Mouse (Mus musculus): ENCODE results near the gene Hist1h3d. TPM values are rescaled to one million over a fixed set of nuclear protein-coding genes. Genes with fewer than 3 reads are reported as not detected.
A peak's percentile ranks its signal among the peaks of the same experiment; 100 is the strongest.
"Not testable (repeated sequence)": the region's sequence is repeated elsewhere in the genome, so short reads cannot be mapped to it uniquely, and the experiment has no call there.

The Hist1h3d gene
- polyA plus RNA-seq, 1 experiment: 2.8 TPM

DNA sequence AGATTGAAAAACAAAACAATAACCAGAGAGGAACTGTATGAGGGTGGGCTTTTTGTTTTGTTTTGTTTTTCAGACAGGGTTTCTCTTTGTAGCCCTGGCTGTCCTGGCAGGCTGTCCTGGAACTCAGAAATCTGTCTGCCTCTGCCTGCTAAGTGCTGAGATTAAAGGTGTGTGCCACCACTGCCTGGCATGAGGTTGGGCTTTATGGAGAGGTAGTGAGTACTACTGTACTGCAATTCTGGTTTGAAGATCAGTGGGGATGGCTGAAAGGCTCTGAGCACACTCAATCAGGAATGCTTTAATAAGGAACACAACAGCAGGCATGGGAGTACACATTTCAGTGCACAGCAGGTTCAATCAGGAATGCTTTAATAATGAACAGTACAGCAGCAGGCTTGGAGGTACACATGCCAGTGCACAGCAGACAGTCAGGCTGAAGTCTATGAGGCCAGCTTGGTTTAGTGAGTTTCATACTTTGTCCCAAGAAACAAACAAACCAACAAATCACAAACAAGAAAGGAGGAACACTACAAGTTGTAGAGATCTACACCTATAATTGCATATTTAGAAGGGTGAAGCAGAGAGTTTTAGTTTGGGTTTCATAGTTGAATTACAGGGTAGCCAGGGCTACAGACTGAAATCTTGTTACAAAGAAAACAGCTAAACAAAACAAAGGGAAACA is 8.0 kb downstream of the Hist1h3d start:
- DNase-seq (ENCODE audit: extremely low spot score in 1 of 2, low spot score in 1 of 2): no peak

DNA sequence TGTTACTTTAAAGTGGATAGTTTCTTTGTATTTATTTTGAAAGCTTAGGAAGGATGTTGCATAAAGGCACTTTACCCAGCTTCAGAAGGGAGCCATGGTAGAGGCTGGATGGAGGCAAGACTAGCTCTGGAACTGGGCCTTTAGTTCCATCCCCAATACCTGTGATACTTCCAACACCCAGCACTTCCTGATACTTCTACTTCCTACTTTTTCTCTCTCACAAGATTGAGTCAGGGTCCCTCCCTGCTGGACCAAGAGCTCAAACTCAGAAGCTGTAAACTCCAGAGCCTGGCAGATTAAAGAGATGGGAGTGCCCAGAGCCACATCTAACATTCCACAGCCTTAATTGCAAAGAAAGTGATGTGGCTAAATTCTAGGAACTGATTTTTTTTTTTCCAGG is 8.8 kb downstream of the Hist1h3d start:
- DNase-seq (ENCODE audit: extremely low spot score in 1 of 2, low spot score in 1 of 2): no peak

DNA sequence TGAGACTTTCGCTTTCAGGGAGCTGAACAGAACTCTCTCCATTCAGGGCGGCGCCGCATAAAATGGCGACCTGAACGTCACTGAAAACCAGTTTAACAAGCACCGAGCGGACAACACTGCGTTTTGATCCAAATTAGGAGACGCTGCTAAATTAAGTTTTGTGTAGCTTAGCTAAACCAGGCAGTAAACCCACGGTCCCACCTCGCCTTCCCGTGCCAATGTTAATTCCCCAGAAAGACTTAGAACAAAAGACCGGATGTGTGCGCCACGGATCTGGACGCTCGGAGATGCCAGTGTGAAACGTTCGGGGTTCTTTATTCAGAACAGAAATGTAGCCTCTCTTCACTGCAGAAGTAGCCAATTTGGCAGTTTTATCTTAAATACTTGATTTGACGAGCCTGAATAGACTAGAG is 9.5 kb downstream of the Hist1h3d start:
- peak; percentile 56 to 78 for DNase-seq (ENCODE audit: extremely low spot score in 1 of 2, low spot score in 1 of 2)

DNA sequence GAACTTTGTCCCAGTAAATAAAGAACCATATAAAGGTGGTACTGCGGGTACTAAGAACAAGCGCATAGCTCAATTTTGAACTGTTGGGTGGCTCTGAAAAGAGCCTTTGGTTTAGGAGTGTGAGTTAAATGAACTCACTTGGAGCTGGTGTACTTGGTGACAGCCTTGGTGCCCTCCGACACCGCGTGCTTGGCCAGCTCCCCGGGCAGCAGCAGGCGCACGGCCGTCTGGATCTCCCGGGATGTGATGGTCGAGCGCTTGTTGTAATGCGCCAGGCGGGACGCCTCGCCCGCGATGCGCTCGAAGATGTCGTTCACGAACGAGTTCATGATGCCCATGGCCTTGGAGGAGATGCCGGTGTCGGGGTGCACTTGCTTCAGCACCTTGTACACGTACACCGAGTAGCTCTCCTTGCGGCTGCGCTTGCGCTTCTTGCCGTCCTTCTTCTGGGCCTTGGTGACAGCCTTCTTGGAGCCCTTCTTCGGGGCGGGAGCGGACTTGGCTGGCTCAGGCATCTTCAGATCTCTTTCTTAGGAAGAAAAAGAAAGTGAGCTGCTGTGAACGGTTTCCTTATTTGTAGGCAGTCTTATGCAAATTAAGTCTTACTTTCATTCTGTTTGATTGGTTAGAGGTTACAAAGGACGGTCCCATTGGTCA is 10.0 kb downstream of the Hist1h3d start:
- DNase-seq (ENCODE audit: extremely low spot score in 1 of 2, low spot score in 1 of 2): peak; percentile 77 to 95

DNA sequence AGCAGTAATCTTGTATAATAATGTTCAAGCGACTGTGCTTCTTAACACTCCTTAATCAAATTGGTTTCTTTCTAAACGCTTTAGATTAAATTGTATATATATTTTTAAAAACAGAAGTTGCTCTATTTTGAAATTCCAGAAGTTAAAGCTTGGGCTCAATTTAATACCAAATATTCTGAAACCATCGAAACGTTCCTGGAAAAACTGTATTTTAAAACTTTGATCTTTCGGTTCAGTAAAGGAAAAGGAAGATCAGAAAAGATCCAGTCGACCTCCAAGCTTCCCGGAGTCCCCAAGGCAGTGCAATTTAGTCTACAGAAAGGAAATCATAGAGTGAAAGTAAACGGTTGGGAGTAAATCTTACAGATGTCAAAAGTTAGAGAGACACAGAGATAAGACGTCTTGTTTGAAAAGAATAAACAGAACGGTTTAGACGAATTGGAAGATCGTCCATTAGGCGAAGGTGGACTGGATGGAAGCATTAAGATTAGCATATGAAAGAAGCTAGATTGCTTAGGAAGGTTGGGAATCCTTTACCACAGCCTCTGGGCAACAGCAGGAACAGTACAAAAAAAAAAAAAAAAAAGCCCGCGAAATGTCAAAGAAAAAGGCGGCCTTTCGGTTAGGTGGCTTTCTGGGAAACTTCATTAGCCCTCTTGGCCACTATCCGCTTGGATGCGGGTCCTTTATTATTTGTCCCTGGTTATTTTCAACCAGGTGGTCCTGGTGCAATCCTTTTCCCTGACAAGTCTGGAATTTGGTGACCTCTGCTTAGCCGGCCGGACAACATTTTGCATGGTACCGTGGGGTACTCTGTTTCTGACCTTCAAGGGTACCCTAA is 10.8 kb downstream of the Hist1h3d start:
- DNase-seq (ENCODE audit: extremely low spot score in 1 of 2, low spot score in 1 of 2): no peak

DNA sequence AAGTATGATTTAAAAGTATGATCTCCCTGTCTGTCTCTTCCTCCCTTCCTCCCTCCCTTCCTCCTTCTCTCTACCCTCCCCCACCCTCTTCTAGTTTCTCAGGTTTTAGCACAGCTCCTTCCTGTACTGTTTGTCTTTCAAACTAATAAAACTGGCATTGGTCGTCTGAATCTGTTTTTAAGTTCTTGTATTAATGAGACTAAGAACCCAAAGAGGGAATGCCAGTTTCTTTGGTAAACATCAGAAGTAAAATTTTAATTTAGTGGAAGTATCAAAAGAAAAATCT is 11.3 kb downstream of the Hist1h3d start:
- no peak for DNase-seq (ENCODE audit: extremely low spot score in 1 of 2, low spot score in 1 of 2)

DNA sequence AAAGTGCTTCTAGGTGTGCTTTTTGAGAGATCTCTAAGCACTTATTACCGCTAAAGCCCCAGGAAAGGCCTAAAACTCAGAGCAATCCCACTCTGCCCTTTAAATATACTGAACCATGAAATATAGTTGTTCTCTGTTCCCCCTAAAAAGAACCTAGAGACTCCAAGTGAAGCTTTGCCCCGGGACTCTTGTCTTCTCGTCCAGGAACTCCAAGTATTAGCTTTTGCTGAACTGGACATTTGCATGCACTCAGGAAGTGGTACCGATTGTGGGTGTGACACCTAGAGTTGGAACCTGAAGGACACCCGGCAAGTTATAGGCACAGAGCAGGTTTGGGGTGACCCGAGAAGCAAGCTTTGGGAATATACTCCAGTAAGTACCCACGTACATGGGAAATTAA is 15.6 kb downstream of the Hist1h3d start:
- no peak for DNase-seq (ENCODE audit: extremely low spot score in 1 of 2, low spot score in 1 of 2)

DNA sequence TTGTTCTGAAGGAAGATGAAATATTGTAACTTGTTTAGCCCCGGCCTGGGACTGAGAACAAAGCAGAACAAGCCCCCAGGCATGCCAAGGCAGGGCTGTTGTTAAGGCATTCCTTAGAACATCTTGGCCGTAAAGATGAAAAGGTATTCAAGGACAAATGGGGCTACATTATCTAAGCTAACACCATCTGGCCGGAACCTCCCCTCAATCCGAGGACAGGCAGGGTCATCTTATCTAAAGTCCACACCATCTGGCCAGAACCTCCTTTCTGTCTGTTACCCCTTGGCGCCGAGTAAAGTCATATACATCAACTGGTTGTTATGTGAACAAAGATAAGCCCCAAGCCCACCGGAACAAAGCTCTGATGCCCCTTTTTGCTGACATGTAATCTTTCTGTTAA is 16.3 kb downstream of the Hist1h3d start:
- DNase-seq (ENCODE audit: extremely low spot score in 1 of 2, low spot score in 1 of 2): not testable (repeated sequence)

DNA sequence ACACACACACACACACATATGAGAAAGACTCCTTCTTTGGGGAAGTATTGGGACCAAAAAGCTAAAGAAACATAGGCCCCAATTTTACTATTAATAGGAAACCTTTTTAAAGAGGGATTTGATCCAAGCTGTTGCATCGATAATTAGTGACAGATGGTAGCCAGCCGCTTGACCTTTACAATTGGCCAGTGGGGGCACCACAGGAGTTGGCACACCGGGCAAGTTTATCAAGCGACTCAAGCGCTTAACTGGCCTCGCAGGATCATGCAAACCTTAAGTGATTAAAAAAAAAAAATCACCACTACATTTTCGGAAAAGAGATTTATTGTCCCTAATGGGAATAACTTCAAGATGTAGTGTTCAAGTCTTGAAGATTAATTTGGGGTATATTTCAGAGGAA is 17.1 kb downstream of the Hist1h3d start:
- no peak for DNase-seq (ENCODE audit: extremely low spot score in 1 of 2, low spot score in 1 of 2)

DNA sequence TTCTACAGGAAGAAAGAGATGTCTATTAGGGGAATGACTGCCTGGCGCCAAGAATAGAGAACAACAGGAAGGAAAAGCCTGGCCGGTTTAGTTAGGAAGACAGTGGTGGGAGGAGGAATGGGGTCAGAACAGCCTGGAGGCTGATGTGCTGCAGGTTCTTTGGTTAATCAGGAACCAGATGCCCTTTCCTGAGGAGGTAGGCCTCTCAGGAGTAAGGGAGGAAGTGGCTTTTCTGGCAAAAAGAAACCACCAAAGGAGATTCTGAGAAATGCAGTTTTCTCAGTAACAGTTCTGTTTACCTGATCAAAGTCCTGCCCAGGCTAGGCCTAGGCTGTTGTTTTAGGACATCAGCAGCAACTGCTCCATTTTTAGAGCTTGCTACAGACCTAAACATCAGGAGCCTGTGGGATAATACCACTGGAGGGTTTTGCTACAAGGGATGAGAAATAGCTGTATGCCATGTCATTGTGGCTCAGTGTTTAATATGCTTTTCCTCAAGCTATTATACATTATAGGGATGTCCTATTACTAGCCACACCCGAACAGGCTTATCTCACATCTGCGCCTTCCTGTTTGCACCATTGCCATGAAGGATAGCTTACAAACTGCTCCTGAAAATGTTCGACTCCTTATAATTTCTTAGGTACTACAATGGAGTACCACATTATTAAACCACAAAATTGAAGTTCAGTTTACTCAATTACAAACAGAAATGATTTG is 17.6 kb downstream of the Hist1h3d start:
- no peak for DNase-seq (ENCODE audit: extremely low spot score in 1 of 2, low spot score in 1 of 2)

DNA sequence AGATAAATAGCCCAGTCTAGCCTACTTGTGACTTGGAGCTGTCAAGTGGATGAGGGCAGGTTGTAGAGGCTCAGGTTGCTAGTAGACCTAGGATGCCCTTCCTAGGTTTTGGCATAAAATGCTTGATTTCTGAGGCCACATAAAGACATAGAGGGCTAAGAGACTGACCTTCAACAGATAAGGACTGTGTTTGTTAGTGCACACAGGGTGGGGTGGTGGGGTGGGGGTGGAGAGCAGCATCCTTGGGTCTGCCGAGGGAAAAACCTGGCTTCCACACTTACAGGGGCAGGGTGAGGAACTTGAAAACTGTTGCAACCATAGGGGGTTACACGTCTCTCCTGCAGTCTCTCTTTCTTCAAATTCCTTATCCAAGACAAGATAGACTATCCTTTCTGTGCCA is 19.6 kb downstream of the Hist1h3d start:
- DNase-seq (ENCODE audit: extremely low spot score in 1 of 2, low spot score in 1 of 2): no peak

DNA sequence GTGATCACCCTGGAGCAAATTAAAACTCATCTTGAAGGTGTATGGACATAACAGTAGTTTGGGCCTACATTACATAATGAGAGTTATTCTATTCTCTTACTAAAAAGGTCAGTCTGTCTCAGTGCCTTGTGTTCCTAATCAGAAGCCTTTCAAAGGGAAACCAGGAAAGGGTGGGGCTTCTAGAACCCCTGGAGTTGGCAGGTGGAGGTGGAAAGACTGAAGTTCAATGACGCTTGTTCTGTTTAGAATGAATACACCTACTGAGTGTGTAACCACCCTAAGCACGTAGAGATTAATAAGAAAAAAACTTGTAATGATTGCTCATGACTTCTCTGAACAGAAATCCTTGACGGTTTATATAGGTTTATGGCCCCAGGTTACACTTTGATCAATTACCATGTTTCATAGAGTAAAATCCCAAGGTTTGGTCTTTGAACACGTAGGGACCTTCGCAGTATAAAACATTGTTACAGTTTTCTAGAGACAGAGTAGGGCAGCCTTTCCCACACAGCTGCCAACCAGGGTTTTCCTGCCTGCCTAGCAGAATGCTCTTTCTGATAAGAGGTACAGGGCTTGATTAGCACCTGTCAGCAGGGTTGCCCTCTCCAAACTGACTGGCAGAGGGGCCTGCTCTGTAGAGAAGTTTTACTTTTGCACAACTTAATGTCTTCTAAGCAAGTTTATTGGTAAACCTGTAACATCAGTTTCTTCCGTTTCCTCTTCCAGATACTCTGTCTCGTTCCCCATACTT is 20.2 kb downstream of the Hist1h3d start:
- no peak for DNase-seq (ENCODE audit: extremely low spot score in 1 of 2, low spot score in 1 of 2)

DNA sequence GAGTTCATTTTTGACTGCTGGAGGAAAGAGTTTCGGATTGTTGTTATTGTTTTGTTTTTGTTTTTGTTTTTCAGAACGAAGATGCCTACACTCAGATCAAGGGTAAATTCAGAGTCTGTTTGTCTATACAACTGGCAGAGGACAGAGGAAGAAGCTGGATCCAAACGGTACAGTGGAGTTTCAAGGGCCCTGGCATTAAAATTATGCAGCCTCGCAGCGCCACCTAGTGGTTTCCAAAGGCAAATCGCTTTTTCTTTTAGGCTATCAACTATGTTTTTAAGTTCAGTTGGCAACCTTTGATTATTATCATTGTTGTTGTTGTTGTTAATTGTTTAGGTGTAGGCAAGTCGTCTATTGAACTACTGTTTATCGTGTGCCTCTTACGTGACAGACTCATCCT is 22.4 kb downstream of the Hist1h3d start:
- peak in 1 of 2 experiments; percentile 86 for DNase-seq (ENCODE audit: extremely low spot score in 1 of 2, low spot score in 1 of 2)

DNA sequence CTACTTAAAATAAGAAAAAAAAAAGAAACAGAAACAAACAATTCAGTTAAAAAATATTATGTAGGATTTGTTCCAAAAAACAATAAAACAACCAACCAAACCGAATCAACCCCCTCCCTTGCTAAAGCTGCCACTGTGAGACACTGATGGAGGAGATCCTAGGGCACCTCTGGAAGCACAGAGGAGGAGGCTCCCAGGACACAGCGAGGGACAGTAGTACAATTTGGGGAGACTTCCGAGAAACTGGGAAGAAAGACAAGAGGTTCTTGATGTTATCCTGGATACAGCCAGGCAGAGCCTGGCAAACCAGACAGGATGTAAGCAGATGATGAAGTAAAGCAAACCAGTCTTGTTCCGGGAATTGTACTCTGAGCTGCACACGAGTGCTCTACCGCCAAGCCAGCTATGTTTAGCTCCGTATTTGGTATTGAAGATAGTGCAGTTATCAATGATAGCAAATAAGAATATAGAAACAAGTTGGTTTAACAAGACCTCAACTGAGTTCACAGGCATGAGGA is 27.7 kb downstream of the Hist1h3d start:
- no peak for DNase-seq (ENCODE audit: extremely low spot score in 1 of 2, low spot score in 1 of 2)

DNA sequence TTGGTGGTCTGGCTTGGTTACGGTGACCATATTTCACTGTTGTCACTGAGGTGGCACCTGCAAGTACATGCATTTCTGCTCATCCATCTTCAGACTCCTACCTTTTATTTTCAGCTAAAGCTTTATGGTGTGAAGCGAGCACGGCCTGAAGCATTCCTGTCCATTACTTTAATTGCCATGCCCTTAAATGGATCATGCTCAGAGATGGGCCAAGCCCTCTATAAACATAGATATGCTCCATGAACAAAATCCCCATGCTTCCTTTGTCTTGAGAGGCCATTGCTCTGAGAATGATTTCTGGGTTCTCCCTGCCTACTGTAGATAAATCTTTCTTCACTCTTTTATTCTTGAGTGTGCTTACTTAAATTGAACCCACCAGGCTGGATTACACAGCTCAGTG is 28.9 kb downstream of the Hist1h3d start:
- DNase-seq (ENCODE audit: extremely low spot score in 1 of 2, low spot score in 1 of 2): no peak

DNA sequence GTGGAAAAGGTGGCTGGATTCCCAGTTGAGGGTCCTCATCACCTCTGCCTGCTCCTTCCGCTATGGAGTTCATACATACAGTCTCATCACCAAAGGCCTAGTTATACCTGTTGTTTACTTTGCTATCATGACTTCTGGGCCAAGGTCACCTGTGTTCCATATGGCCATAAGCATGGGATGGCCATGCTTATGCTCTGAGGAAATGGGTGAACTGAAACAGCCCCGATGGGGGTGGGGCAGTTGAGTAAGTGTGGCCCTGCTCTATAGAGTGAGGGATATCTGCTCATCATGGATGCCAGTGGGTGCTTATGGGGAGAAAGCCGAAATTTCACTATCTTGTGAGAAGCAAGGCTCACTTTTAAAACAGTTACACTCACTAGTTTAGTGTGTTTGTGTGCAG is 29.5 kb downstream of the Hist1h3d start:
- no peak for DNase-seq (ENCODE audit: extremely low spot score in 1 of 2, low spot score in 1 of 2)

DNA sequence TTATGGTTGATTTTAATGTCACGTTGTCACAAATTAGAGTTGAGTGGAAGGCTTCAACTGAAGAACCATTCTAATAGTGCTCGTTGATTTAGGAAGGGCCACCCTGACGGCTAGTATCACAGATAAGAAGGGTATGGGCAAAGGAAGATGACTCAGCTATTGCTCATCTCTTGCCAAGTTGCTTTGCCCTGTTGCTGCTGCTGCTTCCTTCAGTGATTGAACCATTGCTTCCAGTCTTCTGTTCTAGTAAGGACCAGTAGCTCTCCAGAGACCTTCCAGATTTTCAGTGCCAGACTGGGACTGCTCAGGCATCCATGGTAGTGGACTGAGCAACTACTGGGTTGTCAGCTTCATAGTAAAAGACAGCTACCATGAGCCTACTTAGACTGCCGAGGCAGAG is 33.6 kb downstream of the Hist1h3d start:
- no peak for DNase-seq (ENCODE audit: extremely low spot score in 1 of 2, low spot score in 1 of 2)

DNA sequence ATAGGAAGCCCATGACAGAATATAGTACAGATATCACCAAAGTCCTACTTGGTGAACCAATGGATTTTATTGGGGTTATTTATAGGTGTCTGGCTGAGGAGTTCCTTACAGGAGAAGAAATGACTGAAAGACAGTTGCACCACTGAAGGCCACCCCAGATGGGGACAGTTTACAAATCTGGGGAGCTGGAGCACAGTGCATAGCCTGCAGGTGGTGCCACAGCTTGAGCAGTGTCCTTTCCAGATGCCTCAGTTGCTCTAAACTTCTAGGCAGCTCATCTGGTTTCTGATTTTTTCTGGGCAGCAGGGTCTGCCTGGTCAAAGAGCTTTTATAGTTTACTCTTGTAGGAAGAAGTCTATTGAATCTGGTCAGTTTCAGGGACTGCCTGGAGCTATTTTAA is 34.3 kb downstream of the Hist1h3d start:
- no peak for DNase-seq (ENCODE audit: extremely low spot score in 1 of 2, low spot score in 1 of 2)

DNA sequence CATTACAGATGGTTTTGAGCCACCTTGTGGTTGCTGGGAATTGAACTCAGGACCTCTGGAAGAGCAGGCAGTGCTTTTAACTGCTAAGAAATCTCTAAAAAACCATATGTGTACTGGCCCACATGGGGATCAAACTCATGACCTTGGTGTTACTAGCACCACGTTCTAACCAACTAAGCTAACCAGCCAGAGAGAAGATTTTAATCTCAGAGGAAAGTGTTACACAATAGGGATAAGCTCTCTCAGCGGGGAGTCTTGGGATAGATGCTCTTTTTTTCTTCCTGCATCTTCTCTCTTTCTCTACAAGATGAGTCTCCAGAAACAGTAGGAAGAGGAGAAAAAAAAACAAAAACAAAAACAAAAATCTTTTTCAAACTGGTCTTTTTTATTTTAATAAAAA is 34.8 kb downstream of the Hist1h3d start:
- no peak for DNase-seq (ENCODE audit: extremely low spot score in 1 of 2, low spot score in 1 of 2)

DNA sequence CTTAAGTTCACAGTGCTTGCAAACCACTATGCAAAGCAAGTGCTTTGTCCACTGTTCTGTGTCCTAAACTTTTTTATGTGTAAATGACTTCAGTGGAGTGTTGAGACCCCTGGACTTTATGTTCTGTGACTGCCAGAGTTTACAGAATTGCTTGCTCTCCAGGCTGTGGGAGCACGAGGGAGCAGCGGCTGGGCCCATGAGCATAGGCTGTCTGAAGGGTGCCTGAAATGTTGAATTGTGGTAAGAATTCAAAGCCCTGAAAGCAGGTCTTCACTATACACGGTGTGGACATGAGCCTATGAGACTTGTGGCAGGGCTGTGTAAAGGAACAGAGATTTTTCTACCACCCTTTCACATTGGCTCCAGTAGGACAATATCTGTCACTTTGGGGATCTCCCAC is 36.1 kb downstream of the Hist1h3d start:
- no peak for DNase-seq (ENCODE audit: extremely low spot score in 1 of 2, low spot score in 1 of 2)

Measured in frontal cortex, adult 2 months (tissue).